Mouse (Mus musculus) heart, embryonic 15.5 days (tissue): ENCODE measurements around the gene Mc3r. TPM values are rescaled to one million over a fixed set of nuclear protein-coding genes. Genes with fewer than 3 reads are reported as not detected.

Experiments used
- ATAC-seq: fragments of 200-750 bp; cut with Nextera tagmentation; replicated peaks from 2 replicates; pipeline ENCODE4 v1.8.0; 2017; ENCODE audit warnings: low read depth, moderate TSS enrichment; ENCODE audit not compliant: insufficient number of reproducible peaks, insufficient read depth, low FRiP score
- H3K27ac ChIP-seq: fragments of 300-500 bp; sonication (generic); 2 replicates; pipeline ENCODE4 v1.5.1; 2015; ENCODE audit warnings: mild to moderate bottlenecking, inconsistent platforms
- H3K27me3 ChIP-seq: fragments of 300-500 bp; sonication (generic); 2 replicates; pipeline ENCODE4 v1.6.1; 2015; ENCODE audit warnings: inconsistent platforms
- H3K36me3 ChIP-seq: fragments of 300-500 bp; sonication (generic); 2 replicates; pipeline ENCODE4 v1.6.1; 2015; ENCODE audit warnings: mild to moderate bottlenecking, inconsistent platforms
- H3K4me1 ChIP-seq: fragments of 300-500 bp; sonication (generic); replicated peaks from 2 replicates; pipeline ENCODE4 v1.6.1; 2015; ENCODE audit warnings: inconsistent platforms
- H3K4me2 ChIP-seq: fragments of 300-500 bp; sonication (generic); 2 replicates; pipeline ENCODE4 v1.6.1; 2015; ENCODE audit warnings: inconsistent platforms, mild to moderate bottlenecking, moderate library complexity
- H3K4me3 ChIP-seq: fragments of 300-500 bp; sonication (generic); 2 replicates; pipeline ENCODE4 v1.5.1; 2015; ENCODE audit warnings: mild to moderate bottlenecking, inconsistent platforms
- H3K9ac ChIP-seq: fragments of 300-500 bp; sonication (generic); 2 replicates; pipeline ENCODE4 v1.6.1; 2015; ENCODE audit warnings: mild to moderate bottlenecking, inconsistent platforms
- H3K9me3 ChIP-seq: fragments of 300-500 bp; sonication (generic); replicated peaks from 2 replicates; pipeline ENCODE4 v1.6.1; 2016; ENCODE audit warnings: inconsistent platforms
- WGBS: fragments of 180-500 bp; shearing (Covaris S2); methylation state at CpG from one replicate; pipeline ENCODE4 v1.1.7; 2015; ENCODE audit warnings: mixed read lengths; 5-methylcytosine and 5-hydroxymethylcytosine counted together
- polyA plus RNA-seq: library from polyadenylated mRNA; unstranded; fragments of >200 nt; fragmentation: Nextera tagmentation; extraction: Ambion mirVana; gene quantifications from 2 replicates; pipeline ENCODE4 v1.2.1, GENCODE M21; 2015

The Mc3r gene
- polyA plus RNA-seq, 1 experiment from 2014 or later, result not detected

- Histone ChIP-seq H3K4me3 (no peak overlapping the region), H3K9me3 (no peaks in the 10 kb centered on the region), H3K27ac (no peak overlapping the region), H3K4me2 (no peak overlapping the region), H3K36me3 (no peaks in the 10 kb centered on the region), H3K9ac (no peak overlapping the region), H3K4me1 (no peaks in the 10 kb centered on the region), H3K27me3 (no peaks in the 10 kb centered on the region)
- 72% methylated on average over 5 of the region's 5 CpGs for WGBS
- no peak for ATAC-seq
Observed at GRCm38 (mm10) chr2:172256956-172257355, 8.7 kb downstream of the Mc3r start.

DNA sequence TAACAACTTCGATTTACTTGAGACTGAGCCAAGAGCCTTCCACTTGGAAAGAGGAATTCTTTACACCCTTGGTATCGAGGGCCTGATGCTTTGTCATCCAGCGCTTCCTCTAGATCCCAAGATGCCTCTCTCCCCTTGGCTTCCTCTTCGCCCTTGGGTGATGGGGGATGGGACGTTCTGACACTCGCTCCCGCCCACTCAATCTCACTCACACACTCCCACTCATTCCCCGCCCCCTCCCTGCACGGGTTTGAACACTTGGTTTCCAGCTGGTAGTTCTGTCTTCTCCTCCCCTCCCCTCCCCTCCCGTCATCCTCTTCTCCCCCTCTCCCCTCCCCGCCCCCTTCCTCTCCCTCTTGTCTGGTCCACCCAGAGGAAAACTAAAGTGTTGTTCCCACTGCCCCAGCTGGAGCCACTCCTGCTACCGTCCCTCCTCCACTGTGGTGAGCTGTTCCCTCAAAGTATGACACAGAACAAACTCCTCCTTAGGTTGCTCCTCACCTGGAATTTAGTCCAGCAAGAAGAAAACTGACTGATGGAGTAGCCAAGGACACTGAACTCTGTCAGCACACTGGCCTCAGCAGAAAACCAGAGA, 9.3 kb downstream of the Mc3r start:
- Histone ChIP-seq H3K4me3 (no peak overlapping the region), H3K27me3 (no peaks in the 10 kb centered on the region), H3K36me3 (no peaks in the 10 kb centered on the region), H3K9ac (no peak overlapping the region), H3K4me1 (no peaks in the 10 kb centered on the region), H3K9me3 (no peaks in the 10 kb centered on the region), H3K4me2 (no peak overlapping the region), H3K27ac (no peak overlapping the region)
- ATAC-seq, result no peak
- 22% methylated on average over 12 of the region's 12 CpGs for WGBS

GRCm38 (mm10) chr2:172260064-172260463, 11.8 kb downstream of the Mc3r start:
- 59% methylated on average over 5 of the region's 5 CpGs for WGBS

GRCm38 (mm10) chr2:172261441-172261840, 13.1 kb downstream of the Mc3r start:
- Histone ChIP-seq H3K27me3 (no peaks in the 10 kb centered on the region), H3K4me1 (no peaks in the 10 kb centered on the region), H3K4me3 (no peak overlapping the region), H3K9ac (no peak overlapping the region), H3K36me3 (no peaks in the 10 kb centered on the region), H3K27ac (no peak overlapping the region), H3K4me2 (no peak overlapping the region), H3K9me3 (no peaks in the 10 kb centered on the region)
- ATAC-seq, result no peak
- 66% methylated on average over 4 of the region's 4 CpGs for WGBS

More at GRCm38 (mm10) chr2:172260064-172260463, 11.8 kb downstream of the Mc3r start:
- no peak overlapping the region for H3K9ac ChIP-seq
- no peaks in the 10 kb centered on the region for H3K9me3 ChIP-seq
- H3K27me3 ChIP-seq, result no peaks in the 10 kb centered on the region
- no peak overlapping the region for H3K27ac ChIP-seq
- H3K4me1 ChIP-seq, result no peaks in the 10 kb centered on the region
- no peak overlapping the region for H3K4me3 ChIP-seq
- no peak overlapping the region for H3K4me2 ChIP-seq
- H3K36me3 ChIP-seq, result no peaks in the 10 kb centered on the region
- ATAC-seq, result no peak

DNA sequence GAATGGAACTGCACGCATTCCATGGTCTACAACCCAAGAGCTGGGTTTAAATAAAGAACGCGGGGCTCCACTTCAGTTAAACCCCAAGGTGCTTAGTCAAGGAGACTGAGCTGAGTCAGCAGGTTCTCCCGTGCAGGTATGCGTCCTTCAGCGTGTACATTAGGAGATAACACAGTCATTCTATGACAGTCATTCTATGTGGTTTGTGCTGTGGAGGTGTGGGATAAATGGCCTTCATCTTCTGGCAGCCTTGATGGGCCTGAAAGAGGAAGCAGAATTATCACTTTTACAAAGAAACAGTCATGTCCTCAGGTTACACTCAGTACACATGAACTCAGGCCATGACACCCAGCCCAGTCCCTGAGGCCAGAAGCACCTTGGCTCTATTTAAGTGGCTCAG, 14.9 kb downstream of the Mc3r start:
- 81% methylated on average over 6 of the region's 6 CpGs for WGBS
- no peaks in the 10 kb centered on the region for H3K9me3 ChIP-seq
- H3K4me1 ChIP-seq, result no peaks in the 10 kb centered on the region
- H3K9ac ChIP-seq, result no peak overlapping the region
- H3K36me3 ChIP-seq, result no peaks in the 10 kb centered on the region
- ATAC-seq, result no peak
- no peaks in the 10 kb centered on the region for H3K27me3 ChIP-seq
- H3K4me3 ChIP-seq, result no peak overlapping the region
- H3K4me2 ChIP-seq, result no peak overlapping the region
- no peak overlapping the region for H3K27ac ChIP-seq

- 89% methylated on average over 11 of the region's 11 CpGs for WGBS
Observed at GRCm38 (mm10) chr2:172269907-172270306, 21.6 kb downstream of the Mc3r start.

GRCm38 (mm10) chr2:172270485-172270944, 22.2 kb downstream of the Mc3r start:
- WGBS, result 47% methylated on average over 9 of the region's 9 CpGs
- ATAC-seq, result no peak
- Histone ChIP-seq H3K4me3 (no peak overlapping the region), H3K4me2 (no peak overlapping the region), H3K9me3 (no peaks in the 10 kb centered on the region), H3K27ac (no peak overlapping the region), H3K9ac (no peak overlapping the region), H3K4me1 (0 out of 2 replicates have a peak, but pooled peaks cover under 1% of the 10 kb centered on the region), H3K27me3 (no peaks in the 10 kb centered on the region), H3K36me3 (no peaks in the 10 kb centered on the region)

More at GRCm38 (mm10) chr2:172269907-172270306, 21.6 kb downstream of the Mc3r start:
- no peak overlapping the region for H3K4me3 ChIP-seq
- H3K4me2 ChIP-seq, result no peak overlapping the region
- no peaks in the 10 kb centered on the region for H3K27me3 ChIP-seq
- no peaks in the 10 kb centered on the region for H3K4me1 ChIP-seq
- H3K9ac ChIP-seq, result no peak overlapping the region
- no peaks in the 10 kb centered on the region for H3K36me3 ChIP-seq
- H3K9me3 ChIP-seq, result no peaks in the 10 kb centered on the region
- H3K27ac ChIP-seq, result no peak overlapping the region
- ATAC-seq, result no peak

GRCm38 (mm10) chr2:172270974-172271697, 22.8 kb downstream of the Mc3r start:
- no peak for ATAC-seq
- Histone ChIP-seq H3K27ac (no peak overlapping the region), H3K4me2 (no peak overlapping the region), H3K4me3 (no peak overlapping the region), H3K9ac (no peak overlapping the region), H3K4me1 (0 out of 2 replicates have a peak, but pooled peaks cover 7% of the 10 kb centered on the region), H3K9me3 (no peaks in the 10 kb centered on the region), H3K36me3 (no peaks in the 10 kb centered on the region), H3K27me3 (no peaks in the 10 kb centered on the region)
- 46% methylated on average over 12 of the region's 12 CpGs for WGBS

GRCm38 (mm10) chr2:172274662-172275061, 26.4 kb downstream of the Mc3r start:
- Histone ChIP-seq H3K4me3 (no peak overlapping the region), H3K4me1 (0 out of 2 replicates have a peak, but pooled peaks cover 9% of the 10 kb centered on the region), H3K9me3 (no peaks in the 10 kb centered on the region), H3K36me3 (no peaks in the 10 kb centered on the region), H3K27ac (no peak overlapping the region), H3K27me3 (no peaks in the 10 kb centered on the region), H3K9ac (no peak overlapping the region), H3K4me2 (no peak overlapping the region)
- 64% methylated on average over 8 of the region's 8 CpGs for WGBS
- ATAC-seq, result no peak

DNA sequence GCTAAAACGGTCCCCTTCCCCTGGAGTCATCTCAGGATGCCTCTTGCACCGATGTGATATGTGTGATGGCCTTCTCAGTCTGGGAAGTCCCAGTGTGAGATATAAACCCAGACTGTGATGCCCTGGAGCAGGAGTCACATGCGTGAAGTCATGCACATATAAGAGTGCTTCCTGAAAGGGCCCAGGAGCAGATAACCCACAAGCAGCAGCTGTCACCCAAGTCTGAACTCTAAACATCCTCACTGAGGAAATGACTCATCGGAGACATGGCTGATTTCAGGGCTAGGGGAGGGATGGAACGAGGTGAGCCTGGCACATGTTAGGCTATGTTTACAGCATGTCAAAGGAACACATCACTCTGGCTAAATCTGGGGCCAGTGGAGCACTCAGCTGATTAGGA, 27.9 kb downstream of the Mc3r start:
- H3K4me1 ChIP-seq, result 0 out of 2 replicates have a peak, but pooled peaks cover 9% of the 10 kb centered on the region
- no peaks in the 10 kb centered on the region for H3K36me3 ChIP-seq
- no peak overlapping the region for H3K4me2 ChIP-seq
- WGBS, result 16% methylated on average over 5 of the region's 5 CpGs
- peak; percentile 35 for ATAC-seq
- H3K27me3 ChIP-seq, result no peaks in the 10 kb centered on the region
- no peak overlapping the region for H3K4me3 ChIP-seq
- H3K9ac ChIP-seq, result no peak overlapping the region
- H3K27ac ChIP-seq, result no peak overlapping the region
- no peaks in the 10 kb centered on the region for H3K9me3 ChIP-seq

DNA sequence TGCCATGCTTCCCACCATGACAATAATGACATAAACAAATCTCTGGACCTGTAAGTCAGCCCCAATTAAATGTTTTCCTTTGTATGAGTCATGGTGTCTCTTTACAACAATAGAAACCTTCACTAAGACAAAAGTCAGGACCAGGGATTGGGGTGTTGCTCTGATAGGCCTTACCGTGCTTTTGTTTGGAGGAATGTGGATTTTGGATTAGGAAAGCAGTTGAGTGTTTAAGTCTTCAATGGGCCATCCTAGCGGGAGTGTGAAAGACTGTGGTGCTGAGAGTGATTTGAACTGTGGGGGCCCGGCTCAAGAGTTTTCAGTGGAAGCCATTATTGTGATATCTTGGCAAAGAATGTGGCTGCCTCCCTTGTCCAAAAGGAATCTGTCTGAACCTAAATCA, 30.7 kb downstream of the Mc3r start:
- H3K4me1 ChIP-seq, result 0 out of 2 replicates have a peak, but pooled peaks cover 9% of the 10 kb centered on the region
- H3K4me3 ChIP-seq, result no peak overlapping the region
- no peaks in the 10 kb centered on the region for H3K27me3 ChIP-seq
- no peak for ATAC-seq
- no peak overlapping the region for H3K9ac ChIP-seq
- no peaks in the 10 kb centered on the region for H3K36me3 ChIP-seq
- H3K4me2 ChIP-seq, result no peak overlapping the region
- 79% methylated on average over 3 of the region's 3 CpGs for WGBS
- H3K27ac ChIP-seq, result no peak overlapping the region
- no peaks in the 10 kb centered on the region for H3K9me3 ChIP-seq
